Mouse (Mus musculus) olfactory bulb, adult 2 months (tissue): ENCODE results near the gene Spns1. TPM values are rescaled to one million over a fixed set of nuclear protein-coding genes. Genes with fewer than 3 reads are reported as not detected.
"Not testable (repeated sequence)": the region's sequence is repeated elsewhere in the genome, so short reads cannot be mapped to it uniquely, and the experiment has no call there.

Experiments
- H3K27ac ChIP-seq: fragments of 200-500 bp; 2 replicates; pipeline ENCODE4 v1.5.1; 2012; ENCODE audit warnings: low read depth, low read length; ENCODE audit not compliant: insufficient read depth
- H3K4me1 ChIP-seq: fragments of 200-500 bp; 2 replicates; pipeline ENCODE4 v1.6.1; 2012; ENCODE audit warnings: low read length; ENCODE audit not compliant: control insufficient read depth, insufficient read depth
- H3K4me3 ChIP-seq: fragments of 200-500 bp; 2 replicates; pipeline ENCODE4 v1.5.1; 2012; ENCODE audit warnings: mild to moderate bottlenecking, low read depth, low read length, moderate library complexity; ENCODE audit not compliant: insufficient read depth
- CTCF ChIP-seq: fragments of 200-500 bp; IDR thresholded peaks from 2 replicates; pipeline ENCODE4 v1.5.1; 2012; ENCODE audit warnings: low read depth, mild to moderate bottlenecking, low read length, moderate library complexity; ENCODE audit not compliant: insufficient read depth
- POLR2A ChIP-seq: fragments of 200-500 bp; IDR thresholded peaks from 2 replicates; pipeline ENCODE4 v1.6.1; 2012; ENCODE audit warnings: mild to moderate bottlenecking, low read depth, low read length, moderate library complexity; ENCODE audit not compliant: insufficient read depth
- WGBS: fragments of 180-500 bp; shearing (Covaris S2); methylation state at CpG from one replicate; pipeline ENCODE4 v1.1.7; 2018; 5-methylcytosine and 5-hydroxymethylcytosine counted together
- polyA plus RNA-seq: library from polyadenylated mRNA; stranded (reverse); fragments of >200 nt; gene quantifications from 2 replicates; pipeline ENCODE4 v1.2.4, GENCODE M21; 2012; ENCODE audit warnings: low replicate concordance; ENCODE audit not compliant: missing spikeins, insufficient read depth, insufficient read length

Spns1 gene
- polyA plus RNA-seq, 1 experiment, result not detected

DNA sequence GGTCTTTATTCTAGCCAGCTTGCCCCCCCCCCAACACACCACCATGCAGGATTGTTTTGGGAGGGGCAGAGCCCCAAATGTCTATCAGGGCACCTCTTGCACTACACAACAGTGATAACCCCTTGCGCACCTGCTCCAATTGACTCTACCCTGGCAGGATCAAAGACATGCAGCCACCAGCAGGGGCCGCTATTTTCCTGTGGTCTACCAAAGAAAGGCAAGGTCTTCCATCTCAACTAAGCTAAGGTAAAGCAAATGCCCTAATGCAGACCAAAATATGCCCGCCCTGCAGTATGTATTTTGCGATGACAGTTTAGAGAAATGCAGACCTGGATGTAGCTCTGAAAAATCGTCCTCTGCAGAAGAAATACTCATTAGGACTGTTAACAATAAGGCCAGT, 22.3 kb upstream of the Spns1 start:
- 8% methylated on average over 5 of the region's 5 CpGs for WGBS
- peak; percentile 62 for TF ChIP-seq CTCF
- no peak for TF ChIP-seq POLR2A
- Histone ChIP-seq H3K4me3 (no peak overlapping the region), H3K4me1 (no peaks in the 10 kb centered on the region), H3K27ac (no peak overlapping the region)

DNA sequence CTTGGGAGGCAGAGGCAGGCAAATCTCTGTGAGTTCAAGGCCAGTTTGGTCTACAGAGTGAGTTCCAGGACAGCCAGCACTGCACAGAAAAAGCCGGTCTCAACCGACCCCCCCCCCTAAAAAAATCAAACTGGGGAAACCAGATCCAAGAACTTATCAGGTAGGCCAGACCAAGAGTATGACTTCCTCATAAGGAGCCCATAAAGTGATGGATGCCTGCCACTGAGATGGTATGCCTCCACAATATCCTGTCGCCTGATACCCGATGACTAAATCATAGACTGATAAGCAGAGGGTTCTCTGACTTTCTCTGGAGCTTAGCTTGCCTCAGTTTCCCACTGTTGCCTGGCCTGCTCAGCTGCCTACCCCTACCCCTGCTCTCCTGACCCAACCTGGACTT, 20.6 kb upstream of the Spns1 start:
- H3K4me1 ChIP-seq, result no peaks in the 10 kb centered on the region
- TF ChIP-seq CTCF (no peak), POLR2A (no peak)
- no peak overlapping the region for H3K4me3 ChIP-seq
- 94% methylated on average over 4 of the region's 4 CpGs for WGBS
- no peak overlapping the region for H3K27ac ChIP-seq

DNA sequence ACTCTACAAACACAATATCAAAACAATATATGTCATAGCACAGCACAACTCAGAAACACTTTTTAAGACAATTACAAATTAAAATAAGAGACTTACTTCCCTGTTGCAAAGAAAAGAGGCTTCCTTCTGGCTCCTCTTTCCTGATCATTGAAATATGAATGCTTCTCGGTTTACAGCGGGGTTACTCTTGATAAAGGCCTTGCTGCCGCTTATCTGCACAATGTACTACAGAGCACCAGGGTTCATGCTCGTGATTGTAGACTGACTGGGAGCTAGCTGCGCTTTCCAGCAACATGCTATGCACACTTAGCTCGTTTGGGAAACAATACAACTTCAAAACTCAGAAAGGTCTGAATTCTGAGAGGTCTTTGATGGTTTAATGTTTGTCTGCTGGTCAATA, 20.0 kb upstream of the Spns1 start:
- WGBS, result 51% methylated on average over 6 of the region's 6 CpGs
- Histone ChIP-seq H3K4me3 (no peak overlapping the region), H3K4me1 (no peaks in the 10 kb centered on the region), H3K27ac (no peak overlapping the region)
- TF ChIP-seq CTCF (no peak), POLR2A (no peak)

DNA sequence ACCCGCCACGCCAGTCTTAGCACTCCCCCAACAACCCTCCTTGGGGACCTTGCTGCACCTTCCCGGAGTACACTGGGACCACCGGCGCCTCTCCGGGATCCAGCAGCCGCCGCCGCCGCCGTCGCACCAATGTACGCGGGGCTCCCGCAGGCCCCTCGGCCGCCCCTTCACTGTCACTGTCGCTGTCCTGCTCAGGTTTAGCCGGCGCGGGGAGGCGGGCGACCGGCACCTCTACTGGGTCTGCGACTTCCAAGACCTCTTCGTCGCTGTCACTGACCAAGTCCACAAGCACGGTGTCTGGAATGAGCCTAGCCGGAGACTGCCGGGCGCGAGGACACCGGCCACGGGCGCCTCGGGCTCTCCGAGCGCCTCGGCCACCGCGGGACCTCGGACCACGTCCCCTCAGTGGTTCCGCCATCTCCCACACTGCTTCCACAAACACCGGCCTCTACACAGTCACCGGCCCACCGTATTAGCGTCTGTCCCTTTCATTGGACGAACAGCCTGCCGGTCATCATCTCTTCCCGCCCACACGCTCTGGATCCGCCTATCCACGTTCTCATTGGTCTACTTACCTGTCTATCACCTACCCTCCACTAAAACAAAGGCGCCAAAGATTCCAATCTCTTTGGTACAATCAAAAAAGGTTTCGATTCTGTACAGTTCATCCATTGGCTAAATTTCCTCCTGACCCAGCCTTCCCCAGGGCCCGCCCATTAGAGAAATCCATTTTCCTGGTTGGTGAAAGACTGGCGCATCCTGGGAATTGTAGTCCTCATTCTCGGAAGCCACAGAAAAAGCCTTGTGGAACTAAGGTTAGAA, 19.3 kb upstream of the Spns1 start, which contains the start of gene Nfatc2ip:
TSS of gene Nfatc2ip (minus strand) at position 440 of the 822 bp plus-strand sequence.
- Histone ChIP-seq H3K27ac (no peak within 1 kb of the TSS), H3K4me1 (no peaks in the 10 kb centered on the region), H3K4me3 (peak within 1 kb of the TSS; percentile 91)
- WGBS, result under 1% methylated on average over 59 of the region's 59 CpGs
- TF ChIP-seq CTCF, result no peak
- peak; percentile 82 for TF ChIP-seq POLR2A

DNA sequence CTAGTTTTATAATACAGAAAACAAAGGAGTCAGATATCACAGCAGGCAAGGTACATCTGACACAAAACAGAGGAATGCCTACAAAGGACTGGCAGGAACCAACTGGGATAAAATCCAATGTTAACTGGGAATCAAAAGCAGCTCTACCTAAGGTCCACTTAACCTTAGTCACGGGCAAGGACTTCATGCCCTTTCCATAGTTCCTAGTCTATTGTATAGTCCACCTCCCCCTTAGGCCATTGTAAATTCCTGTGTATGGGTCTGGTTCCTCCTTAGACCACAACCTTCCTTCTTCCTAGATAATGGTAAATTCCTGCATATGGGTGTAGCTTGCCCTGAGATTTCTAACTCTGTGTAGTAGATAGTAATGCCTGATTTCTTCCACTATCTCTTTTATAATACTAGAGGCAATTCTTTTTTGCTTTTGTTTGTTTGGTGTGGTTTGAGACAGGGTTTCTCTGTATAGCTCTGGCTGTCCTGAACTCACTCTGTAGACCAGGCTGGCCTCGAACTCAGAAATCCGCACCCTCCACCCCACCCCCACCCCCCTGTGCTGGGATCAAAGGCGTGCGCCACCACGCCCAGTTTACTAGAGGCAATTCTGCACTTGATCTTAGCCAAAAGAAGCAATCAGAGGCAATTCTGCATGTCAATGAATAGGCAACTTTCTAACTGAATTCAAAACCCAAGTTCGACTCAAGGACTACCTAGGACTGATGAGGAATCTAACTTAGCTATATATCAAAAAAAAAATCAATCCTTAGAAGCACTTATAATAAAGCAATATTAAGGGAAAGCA, 15.0 kb upstream of the Spns1 start:
- not testable (repeated sequence) for H3K4me3 ChIP-seq, H3K27ac ChIP-seq, H3K4me1 ChIP-seq
- WGBS, result 93% methylated on average over 7 of the region's 7 CpGs

DNA sequence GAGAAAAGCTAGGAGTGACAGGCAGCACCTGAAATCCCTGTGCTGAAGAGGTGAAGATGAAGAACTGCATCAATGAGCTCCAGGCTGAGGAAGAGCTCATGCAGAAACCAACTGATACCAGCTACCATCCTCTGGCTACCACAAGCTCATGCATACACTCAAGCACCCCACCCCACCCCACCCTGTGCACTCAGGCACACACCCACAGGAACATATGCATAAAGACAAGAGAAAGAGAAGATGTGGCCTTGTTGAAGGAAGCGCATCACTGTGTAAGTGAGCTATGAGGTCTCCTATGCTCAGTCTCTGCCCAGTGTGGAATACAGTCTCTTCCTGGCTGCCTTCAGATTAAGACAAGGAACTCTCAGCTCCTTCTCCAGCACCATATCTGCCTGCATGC, 10.9 kb upstream of the Spns1 start:
- Histone ChIP-seq H3K27ac (no peak overlapping the region), H3K4me1 (no peaks in the 10 kb centered on the region), H3K4me3 (no peak overlapping the region)
- WGBS, result 100% methylated on average over 1 of the region's 1 CpGs
- no peak for TF ChIP-seq CTCF
- no peak for TF ChIP-seq POLR2A

DNA sequence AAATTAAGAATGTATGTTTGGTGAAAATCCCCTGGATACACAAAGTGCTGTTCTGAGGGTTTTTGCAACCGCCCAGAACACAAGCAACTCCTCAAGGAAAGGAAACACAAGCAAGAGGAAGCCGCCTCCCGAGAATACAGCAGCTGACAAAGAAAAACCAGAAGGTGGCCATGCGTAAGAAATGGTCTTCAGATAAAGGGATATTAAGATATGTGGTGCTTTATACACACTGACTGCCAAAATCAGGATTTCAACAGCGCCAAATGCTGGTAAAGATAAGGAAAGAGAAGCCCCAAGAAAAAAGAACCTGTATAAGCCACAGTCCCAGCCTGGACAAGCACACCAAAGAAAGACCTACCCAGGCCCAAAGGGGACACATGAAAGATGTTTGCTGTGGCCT, 6.3 kb upstream of the Spns1 start:
- H3K4me3 ChIP-seq, result no peak overlapping the region
- TF ChIP-seq CTCF (no peak), POLR2A (no peak)
- WGBS, result 80% methylated on average over 5 of the region's 5 CpGs

DNA sequence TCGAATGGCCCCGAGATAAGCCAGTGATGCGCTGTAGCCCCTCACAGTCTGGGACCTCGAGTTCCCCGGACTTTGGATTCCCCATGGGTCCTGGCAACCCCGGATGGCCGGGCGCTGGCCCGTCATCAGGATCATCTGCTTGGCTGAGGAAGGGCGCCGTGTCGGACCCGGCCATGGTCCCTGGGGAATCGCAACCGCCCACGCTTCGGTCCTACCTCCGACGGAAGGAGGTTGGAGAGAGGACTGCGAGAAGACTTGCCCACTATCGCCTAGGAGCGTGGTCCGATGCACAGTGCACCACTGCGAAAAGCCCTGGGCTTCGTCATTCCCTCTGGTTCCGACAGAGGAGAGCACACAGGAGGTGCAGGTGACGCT, 360 bp downstream of the Spns1 start:
- peaks cover 4% of the 10 kb centered on the region for H3K4me1 ChIP-seq
- peak overlapping the region; percentile 74 for H3K4me3 ChIP-seq
- WGBS, result under 1% methylated on average over 27 of the region's 27 CpGs
- TF ChIP-seq POLR2A, result no peak
- no peak for TF ChIP-seq CTCF
- H3K27ac ChIP-seq, result 0 out of 2 replicates have a peak overlapping the region, but pooled peaks have one; percentile 10

More for the DNA sequence above, 6.3 kb upstream of the Spns1 start:
- Histone ChIP-seq H3K4me1 (no peaks in the 10 kb centered on the region), H3K27ac (no peak overlapping the region)

DNA sequence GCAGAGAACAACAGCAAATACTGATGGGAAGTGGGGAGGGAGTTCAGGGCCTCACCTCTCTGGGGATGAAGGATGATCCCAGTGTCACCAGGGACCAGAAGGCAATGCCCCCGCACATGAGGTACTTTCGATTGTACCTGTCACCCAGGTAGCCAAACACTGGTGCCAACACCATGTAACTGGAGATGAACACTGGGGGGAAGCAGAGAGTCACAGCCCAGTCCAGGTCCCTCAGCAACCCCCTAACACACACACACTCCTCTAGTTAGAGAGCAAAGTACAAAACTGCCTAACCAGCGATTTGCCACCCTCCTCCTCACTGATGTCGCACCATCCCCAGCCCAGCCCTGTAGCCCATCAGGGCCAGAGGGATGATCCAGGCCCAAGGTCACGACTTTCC, 2.2 kb downstream of the Spns1 start:
- Histone ChIP-seq H3K4me1 (peaks cover 4% of the 10 kb centered on the region), H3K27ac (no peak overlapping the region), H3K4me3 (no peak overlapping the region)
- WGBS, result 80% methylated on average over 5 of the region's 5 CpGs
- TF ChIP-seq POLR2A (no peak), CTCF (no peak)
